Mouse (Mus musculus) T-cell, adult 2 months (primary cell): ENCODE data around the gene Gadd45gip1.
A peak's percentile ranks its signal among the peaks of the same experiment; 100 is the strongest.
"Not testable (repeated sequence)": the region's sequence is repeated elsewhere in the genome, so short reads cannot be mapped to it uniquely, and the experiment has no call there.

Experiments used
- DNase-seq: peaks from one replicate; pipeline ENCODE4 v3.0.0; 2022; ENCODE audit warnings: low spot score

Gene Gadd45gip1

DNA sequence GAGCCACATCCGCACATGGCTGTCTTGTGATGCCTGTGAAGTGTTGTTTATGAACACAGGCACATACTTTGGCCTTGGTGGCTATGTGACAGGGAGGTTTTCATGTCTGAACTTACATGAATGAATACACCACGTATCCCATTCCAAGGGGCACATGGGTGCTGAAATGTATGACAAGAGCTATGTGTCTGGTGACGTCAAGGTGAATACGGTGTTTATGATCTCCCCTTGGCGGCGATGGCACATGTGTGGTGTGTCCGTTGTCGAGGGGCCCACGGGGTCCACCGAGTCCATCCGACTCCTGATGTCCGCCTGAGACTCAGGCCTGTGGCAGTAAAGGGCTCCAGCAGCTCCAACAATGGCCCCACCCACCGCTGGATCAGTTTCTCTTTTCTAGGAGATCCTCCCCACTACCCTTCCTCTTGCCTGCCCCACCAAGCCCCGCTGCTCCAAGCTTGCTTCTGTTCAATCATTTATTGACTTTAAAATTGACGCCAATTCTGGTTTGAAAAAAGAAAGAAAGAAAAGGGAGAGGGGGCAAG lies 34.0 kb upstream of the Gadd45gip1 start:
- no peak for DNase-seq

DNA sequence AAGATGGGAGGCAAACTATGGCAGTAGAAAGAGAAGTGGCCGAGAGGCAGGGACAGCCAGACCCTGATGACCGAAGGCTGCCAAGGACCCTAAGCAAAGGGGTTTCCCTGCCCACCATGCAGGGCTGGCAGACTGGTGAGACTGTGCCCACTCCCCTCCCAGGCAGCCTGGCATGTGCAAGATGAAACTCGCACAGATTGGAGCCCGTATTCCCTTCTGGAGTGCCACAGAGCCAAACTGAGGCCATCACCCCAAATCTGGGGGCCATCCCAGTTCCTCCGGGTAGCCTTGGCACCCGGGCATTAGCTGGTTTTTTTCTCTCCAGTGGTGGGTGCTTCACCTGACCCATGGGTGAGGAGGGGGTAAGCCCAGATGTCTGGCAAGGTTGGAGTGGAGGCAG lies 33.4 kb upstream of the Gadd45gip1 start:
- DNase-seq = no peak

- DNase-seq = no peak
Measured at GRCm38 (mm10) chr8:84798446-84799135, 32.7 kb upstream of the Gadd45gip1 start.

- DNase-seq = peak; percentile 9
Measured at GRCm38 (mm10) chr8:84799136-84799931, 32.0 kb upstream of the Gadd45gip1 start.

- peak; percentile 43 for DNase-seq
Measured at GRCm38 (mm10) chr8:84799999-84800831, 31.1 kb upstream of the Gadd45gip1 start, which contains the start of gene Nfix. Nfix (minus strand) TSS chr8:84800344.

- DNase-seq = no peak
Measured at GRCm38 (mm10) chr8:84806031-84806430, 25.3 kb upstream of the Gadd45gip1 start.

DNA sequence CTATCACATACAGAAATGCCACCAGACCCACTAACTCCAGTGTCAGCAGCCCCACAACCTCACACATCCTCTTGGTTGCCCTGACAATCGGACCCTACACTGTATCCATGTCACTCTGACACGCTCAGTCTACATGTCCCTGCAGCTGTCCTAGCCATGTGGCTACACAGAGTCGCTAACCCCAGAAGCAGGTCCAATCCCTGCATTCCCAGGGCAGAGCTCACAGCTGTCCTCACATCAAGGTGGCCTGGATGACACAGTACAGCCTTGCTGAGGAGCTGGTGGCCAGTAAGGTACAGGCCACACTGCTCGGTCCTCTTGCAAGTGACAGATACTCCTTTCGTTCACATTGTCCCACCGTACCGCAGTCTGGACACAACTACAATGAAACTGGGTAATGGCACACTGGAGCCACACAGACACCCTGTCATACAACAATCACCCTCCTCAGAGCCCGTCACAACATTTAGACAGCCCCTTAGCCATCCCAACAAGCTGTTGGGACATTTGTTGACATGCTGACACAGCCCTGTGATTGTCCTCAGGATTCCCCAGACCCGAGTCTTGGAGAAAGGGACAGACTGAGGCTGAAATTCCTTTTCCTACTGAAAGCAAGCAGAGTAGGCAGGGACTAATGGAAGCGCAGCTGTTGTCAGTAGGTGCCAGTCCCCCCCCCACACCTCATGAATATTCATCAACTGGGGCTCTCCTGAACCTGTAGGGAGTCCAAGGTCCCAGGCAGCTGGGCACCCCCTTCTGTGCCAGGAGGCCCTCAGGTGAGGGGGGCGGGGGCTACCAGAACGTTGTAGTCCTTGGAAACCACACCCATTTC lies 22.0 kb upstream of the Gadd45gip1 start:
- DNase-seq = no peak

DNA sequence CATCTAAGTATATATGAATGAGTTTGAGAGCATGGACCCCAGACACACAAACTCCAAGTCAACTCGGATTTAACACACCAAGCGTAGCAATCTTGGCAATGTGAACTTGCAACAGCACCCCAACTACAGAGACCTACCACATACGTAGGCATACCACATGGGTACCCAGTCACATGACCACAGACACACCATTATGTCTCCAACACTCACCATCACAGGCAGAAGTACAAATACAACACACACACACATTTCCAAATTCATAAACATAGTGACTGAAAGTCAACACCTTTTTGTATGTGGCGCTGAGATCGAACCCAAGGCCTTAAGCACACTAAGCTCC lies 21.4 kb upstream of the Gadd45gip1 start:
- DNase-seq = no peak

DNA sequence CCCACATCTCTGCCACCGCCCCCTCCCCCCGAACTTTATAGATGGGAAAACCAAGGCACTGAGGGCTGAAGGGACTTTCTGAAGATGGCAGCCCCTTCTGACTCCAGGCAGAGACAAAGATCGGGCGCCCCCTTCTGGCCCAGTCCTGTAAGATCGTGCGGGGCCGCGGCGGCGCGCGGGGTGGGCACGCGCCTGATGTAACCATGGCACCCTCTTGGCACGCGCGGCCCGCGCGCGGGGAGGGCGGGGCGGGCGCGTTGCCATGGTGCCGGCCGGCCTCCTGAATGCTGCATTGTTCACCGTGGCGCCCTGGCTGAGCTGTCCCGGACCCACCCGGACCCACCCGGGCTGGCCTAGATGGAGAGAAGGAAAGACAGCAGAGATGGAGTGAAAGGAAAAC lies 20.4 kb upstream of the Gadd45gip1 start:
- DNase-seq = peak; percentile 82

- no peak for DNase-seq
Measured at GRCm38 (mm10) chr8:84811303-84811702, 20.0 kb upstream of the Gadd45gip1 start.

DNA sequence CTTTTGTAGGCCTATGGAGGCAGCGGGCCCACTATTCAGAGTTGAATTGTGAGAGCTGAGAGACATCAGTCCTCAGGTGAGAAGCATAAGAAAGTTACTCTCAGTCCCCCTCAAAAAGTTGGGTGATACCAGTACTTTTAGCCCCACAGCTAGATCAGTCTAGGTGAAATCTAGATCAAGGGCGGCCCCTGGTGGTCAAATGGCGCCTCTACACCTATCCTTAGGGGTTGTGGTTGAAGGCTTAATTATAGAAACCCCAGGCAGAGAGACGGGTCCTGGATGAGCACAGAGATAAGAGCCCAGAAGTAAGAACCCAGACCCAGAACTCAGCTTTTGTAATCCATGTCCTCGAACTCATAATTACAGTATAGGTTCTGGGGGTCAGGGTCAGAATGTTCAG lies 18.3 kb upstream of the Gadd45gip1 start:
- DNase-seq = peak; percentile 79

- DNase-seq = no peak
Measured at GRCm38 (mm10) chr8:84813830-84814229, 17.5 kb upstream of the Gadd45gip1 start.

DNA sequence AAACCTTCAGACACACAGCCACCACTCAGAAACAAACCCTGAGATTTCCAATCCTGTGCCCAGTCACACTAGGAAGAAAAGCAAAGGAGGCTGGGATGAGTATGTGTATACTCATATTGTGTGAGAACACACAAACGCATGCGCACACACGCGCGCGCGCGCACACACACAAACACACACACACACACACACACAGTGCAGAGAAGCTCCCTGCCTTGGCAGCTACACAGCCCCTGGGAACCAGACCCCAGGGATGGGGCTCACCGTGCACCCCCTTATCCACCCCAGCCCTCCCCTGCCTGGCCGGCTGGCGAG lies 17.1 kb upstream of the Gadd45gip1 start:
- DNase-seq = no peak

DNA sequence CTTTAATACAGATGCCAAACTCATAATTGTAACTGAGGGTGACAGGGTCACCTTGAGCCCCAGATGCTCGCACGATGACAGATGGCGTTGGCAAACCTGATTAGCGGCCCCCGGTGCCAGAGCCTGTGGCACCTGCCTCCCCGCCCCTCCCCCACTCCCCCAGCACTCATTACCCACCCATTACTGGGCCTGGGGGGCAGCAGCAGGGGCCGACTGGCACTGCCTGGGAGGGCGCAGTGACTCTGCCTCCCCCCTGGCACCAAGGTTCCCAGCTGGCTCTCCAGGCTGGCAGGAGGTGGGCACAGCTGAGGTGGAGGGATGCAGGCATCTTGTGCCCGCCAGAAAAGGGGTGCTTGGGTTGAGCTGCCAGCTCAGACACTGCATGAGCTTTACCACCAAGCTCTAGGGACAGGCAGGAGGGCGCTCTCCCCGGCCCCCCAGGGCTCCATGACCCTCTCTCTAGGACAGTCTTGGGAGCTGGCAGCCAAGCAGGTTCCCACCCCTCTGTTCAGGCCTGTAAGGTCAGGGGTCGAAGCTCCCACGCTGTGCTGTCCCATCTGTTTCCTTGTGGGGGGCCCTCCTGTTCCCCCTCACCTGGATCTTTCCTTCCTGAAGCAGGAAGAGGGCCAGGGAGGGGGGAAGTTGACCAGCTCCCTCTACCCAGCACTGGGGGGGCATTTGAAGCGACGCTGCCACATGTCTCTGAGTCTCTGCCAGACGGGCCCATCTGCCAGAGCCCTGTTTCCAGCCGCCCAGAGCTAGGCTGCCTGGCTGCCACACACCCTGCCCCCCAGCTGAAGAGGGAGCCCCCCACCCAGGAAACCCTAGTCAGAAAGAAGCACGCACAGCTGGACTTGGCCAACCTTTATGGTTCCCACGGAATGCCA lies 16.5 kb upstream of the Gadd45gip1 start:
- DNase-seq = no peak

GRCm38 (mm10) chr8:84815547-84815946 lies 15.8 kb upstream of the Gadd45gip1 start:
- peak; percentile 87 for DNase-seq

DNA sequence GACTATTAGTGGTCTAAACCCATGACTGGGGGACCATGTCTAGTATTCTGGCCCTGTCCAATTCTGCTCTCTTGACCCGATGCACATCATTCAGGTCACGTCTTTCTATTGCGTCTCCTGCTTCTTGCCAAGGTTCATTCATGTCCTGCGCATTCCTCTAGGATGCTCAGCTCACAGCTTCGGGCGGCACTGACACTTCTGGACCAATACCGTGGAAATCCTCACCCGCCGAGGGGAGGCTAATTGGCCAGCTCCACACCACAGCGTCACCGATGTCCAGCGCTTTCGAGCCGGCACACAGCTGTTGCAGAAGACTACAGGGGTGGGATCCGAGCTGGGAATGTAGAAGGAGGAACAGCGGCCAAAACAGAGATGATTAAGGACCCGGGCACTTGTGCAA lies 15.2 kb upstream of the Gadd45gip1 start:
- DNase-seq = no peak

GRCm38 (mm10) chr8:84822723-84823122 lies 8.6 kb upstream of the Gadd45gip1 start, which contains the start of gene Dand5:
Dand5 (minus strand) TSS chr8:84822823.
- no peak for DNase-seq

DNA sequence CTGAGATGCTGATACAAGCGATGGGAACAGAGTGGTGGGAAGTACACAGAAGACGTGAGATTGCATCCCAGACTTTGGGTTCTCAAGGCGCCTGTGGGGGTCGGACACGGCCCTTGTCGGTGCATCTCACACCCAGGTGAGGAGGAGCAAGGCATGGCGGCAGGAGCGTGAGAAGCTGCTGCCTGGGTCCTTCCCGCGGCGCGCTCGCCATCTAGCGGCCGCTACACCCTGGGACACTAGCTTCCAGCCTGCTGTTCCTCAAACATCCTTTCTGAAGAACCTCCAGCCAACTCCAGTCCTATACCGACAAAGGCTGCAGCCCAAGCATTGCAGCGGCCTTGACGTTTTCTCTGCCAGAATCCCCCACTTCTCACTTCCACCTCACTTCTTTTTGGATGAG lies 7.7 kb upstream of the Gadd45gip1 start:
- peak; percentile 69 for DNase-seq

GRCm38 (mm10) chr8:84825636-84826035 lies 5.7 kb upstream of the Gadd45gip1 start:
- peak; percentile 63 for DNase-seq

GRCm38 (mm10) chr8:84826518-84826917 lies 4.8 kb upstream of the Gadd45gip1 start:
- not testable (repeated sequence) for DNase-seq
